Mouse (Mus musculus): ENCODE results near the gene Med13l.

DNA sequence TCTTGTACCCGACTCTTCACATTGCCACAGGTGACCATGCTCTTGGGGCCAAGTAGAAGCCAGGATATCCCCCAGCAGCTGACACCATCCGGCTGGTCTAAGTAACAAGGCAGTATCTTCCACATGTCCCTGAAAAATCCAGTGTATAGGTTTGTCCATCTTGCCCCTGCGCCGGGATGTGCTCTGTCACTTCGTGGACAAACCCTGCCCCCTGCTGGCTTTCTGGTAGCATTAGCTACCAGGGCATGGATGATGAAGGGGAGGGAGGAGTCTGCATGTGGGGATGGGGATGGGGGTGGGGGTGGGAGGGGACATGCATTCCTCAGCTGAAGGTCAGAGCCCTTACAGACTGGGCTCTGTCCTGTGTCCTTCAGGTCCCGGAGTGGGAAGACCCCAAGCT is 253.6 kb downstream of the Med13l start:
- TF ChIP-seq CTCF (conservative IDR thresholded peaks at IDR 0.05; ENCODE audit: insufficient read depth, insufficient read length, low read depth, low read length) (peak; percentile 52), POLR2A (IDR thresholded peaks at IDR 0.05; ENCODE audit: low read depth, low read length) (no peak)
